Mouse (Mus musculus) naive thymus-derived CD4-positive, alpha-beta T cell, adult 2 months (primary cell): Measurements from ENCODE around the gene Cln6.
"Not testable (repeated sequence)": the region's sequence is repeated elsewhere in the genome, so short reads cannot be mapped to it uniquely, and the experiment has no call there.

ENCODE experiments used
- DNase-seq: peaks from one replicate; pipeline ENCODE4 v3.0.0-alpha.2; 2011; ENCODE audit warnings: low read depth

Gene Cln6

GRCm38 (mm10) chr9:62829877-62830276 lies 8.7 kb upstream of the Cln6 start:
- DNase-seq = no peak

- DNase-seq = no peak
Observed at GRCm38 (mm10) chr9:62834906-62835305, 3.7 kb upstream of the Cln6 start.

GRCm38 (mm10) chr9:62835705-62836446 lies 2.7 kb upstream of the Cln6 start:
- no peak for DNase-seq

GRCm38 (mm10) chr9:62837611-62838010 lies 974 bp upstream of the Cln6 start:
- no peak for DNase-seq

- DNase-seq = peak; percentile 33
Observed at GRCm38 (mm10) chr9:62838146-62838505, 459 bp upstream of the Cln6 start.

- DNase-seq = no peak
Observed at GRCm38 (mm10) chr9:62839172-62839770, 686 bp downstream of the Cln6 start.

GRCm38 (mm10) chr9:62843356-62844024 lies 4.9 kb downstream of the Cln6 start:
- DNase-seq = no peak

- DNase-seq = no peak
Observed at GRCm38 (mm10) chr9:62844461-62844860, 5.9 kb downstream of the Cln6 start.

GRCm38 (mm10) chr9:62847694-62848093 lies 9.1 kb downstream of the Cln6 start:
- DNase-seq = peak; percentile 92

GRCm38 (mm10) chr9:62848641-62849040 lies 10.1 kb downstream of the Cln6 start:
- no peak for DNase-seq

GRCm38 (mm10) chr9:62851571-62851970 lies 13.0 kb downstream of the Cln6 start:
- no peak for DNase-seq

GRCm38 (mm10) chr9:62854483-62854882 lies 15.9 kb downstream of the Cln6 start:
- DNase-seq = no peak

GRCm38 (mm10) chr9:62857216-62857615 lies 18.6 kb downstream of the Cln6 start:
- no peak for DNase-seq

GRCm38 (mm10) chr9:62857719-62858261 lies 19.2 kb downstream of the Cln6 start, which contains the start of gene Calml4:
Gene Calml4 (plus strand): TSS chr9:62858080.
- no peak for DNase-seq

GRCm38 (mm10) chr9:62858266-62859019 lies 19.9 kb downstream of the Cln6 start:
- no peak for DNase-seq

- DNase-seq = not testable (repeated sequence)
Observed at GRCm38 (mm10) chr9:62860102-62860501, 21.5 kb downstream of the Cln6 start.

GRCm38 (mm10) chr9:62860866-62861265 lies 22.3 kb downstream of the Cln6 start:
- no peak for DNase-seq

GRCm38 (mm10) chr9:62869236-62869635 lies 30.7 kb downstream of the Cln6 start:
- DNase-seq = not testable (repeated sequence)

GRCm38 (mm10) chr9:62870728-62871127 lies 32.1 kb downstream of the Cln6 start:
- no peak for DNase-seq

GRCm38 (mm10) chr9:62876966-62877616 lies 38.5 kb downstream of the Cln6 start:
- DNase-seq = no peak

- no peak for DNase-seq
Observed at GRCm38 (mm10) chr9:62877825-62878224, 39.2 kb downstream of the Cln6 start.

- no peak for DNase-seq
Observed at GRCm38 (mm10) chr9:62881871-62882270, 43.3 kb downstream of the Cln6 start.
